Mouse (Mus musculus) G1E (cell line): Measurements from ENCODE around the gene Ppara. TPM values are rescaled to one million over a fixed set of nuclear protein-coding genes. Genes with fewer than 3 reads are reported as not detected.

ENCODE experiments used
- ATAC-seq: 2 replicates; pipeline ENCODE4 v1.8.0; 2016; ENCODE audit warnings: mild to moderate bottlenecking; ENCODE audit not compliant: insufficient number of reproducible peaks, poor library complexity, low FRiP score, severe bottlenecking; ENCODE audit errors: extremely low read depth
- DNase-seq: peaks from one replicate; pipeline ENCODE4 v3.0.0; 2012; ENCODE audit warnings: low spot score
- H3K27me3 ChIP-seq: 2 replicates; pipeline ENCODE4 v1.6.1; 2012; ENCODE audit warnings: mild to moderate bottlenecking, low read length, inconsistent platforms; ENCODE audit not compliant: insufficient read depth
- H3K36me3 ChIP-seq: replicated peaks from 2 replicates; pipeline ENCODE3; 2012; ENCODE audit warnings: mild to moderate bottlenecking, inconsistent platforms
- H3K4me1 ChIP-seq: 2 replicates; pipeline ENCODE4 v1.6.1; 2012; ENCODE audit warnings: low read depth, low read length, inconsistent platforms, mixed read lengths; ENCODE audit not compliant: insufficient read depth
- H3K4me3 ChIP-seq: 2 replicates; pipeline ENCODE4 v1.5.1; 2012; ENCODE audit warnings: low read depth, mild to moderate bottlenecking, inconsistent platforms, low read length, moderate library complexity, mixed read lengths
- H3K9me3 ChIP-seq: replicated peaks from 2 replicates; pipeline ENCODE4 v1.6.1; 2012; ENCODE audit warnings: inconsistent platforms
- CTCF ChIP-seq: IDR thresholded peaks from 2 replicates; pipeline ENCODE4 v1.5.1; 2012; ENCODE audit warnings: low read depth, low read length, inconsistent platforms, mixed read lengths
- GATA1 ChIP-seq: IDR thresholded peaks from 2 replicates; pipeline ENCODE4 v1.6.1; 2012; ENCODE audit warnings: borderline replicate concordance, low read length, inconsistent platforms, mixed read lengths
- GATA2 ChIP-seq: IDR thresholded peaks from 2 replicates; pipeline ENCODE4 v1.6.1; 2012; ENCODE audit warnings: low read depth, low read length, inconsistent platforms, borderline replicate concordance
- POLR2AphosphoS5 ChIP-seq: IDR thresholded peaks from 2 replicates; pipeline ENCODE4 v1.6.1; 2012; ENCODE audit warnings: low read depth, low read length, inconsistent platforms; ENCODE audit not compliant: insufficient replicate concordance
- TAL1 ChIP-seq: conservative IDR thresholded peaks from 2 replicates; pipeline ENCODE4 v1.6.1; 2012; ENCODE audit warnings: low read depth, low read length, inconsistent platforms, mixed read lengths
- polyA plus RNA-seq: library from polyadenylated mRNA; stranded (reverse); fragments of >175 nt; gene quantifications from 2 replicates; pipeline ENCODE4 v1.2.3, GENCODE M21; 2012
- total RNA-seq, 2 experiments: library from RNA; stranded (forward) in 1 of 2; stranded (reverse) in 1 of 2; fragments of 200-1000 nt in 1 of 2; fragments of >200 nt in 1 of 2; fragmentation: Nextera tagmentation in 1 of 2; gene quantifications; 2 replicates each; pipeline ENCODE4 v1.2.3; 2014 to 2017

Gene Ppara
- total RNA-seq (2014; fragmentation: Nextera tagmentation) (not detected in 2 replicates), total RNA-seq (2017) (0.11 TPM in 1 of 2 replicates, not detected in the other), polyA plus RNA-seq (not detected in 2 replicates)

- Histone ChIP-seq H3K36me3 (no peaks in the 10 kb centered on the region), H3K9me3 (no peaks in the 10 kb centered on the region), H3K4me1 (peaks cover 12% of the 10 kb centered on the region; the same call in 1 of the 2 replicates), H3K4me3 (peak within 1 kb of the TSS; percentile 68), H3K27me3 (peaks cover 13% of the 10 kb centered on the region; the same call in 1 of the 2 replicates)
- TF ChIP-seq GATA1 (no peak), CTCF (no peak), TAL1 (no peak), GATA2 (no peak), POLR2AphosphoS5 (no peak)
- no peak for ATAC-seq
- no peak for DNase-seq
These were observed at the start of gene Ppara for GRCm38 (mm10) chr15:85734571-85735033. Gene Ppara, plus strand, starts transcription at chr15:85734983.

- H3K4me1 ChIP-seq = no peaks in the 10 kb centered on the region
- DNase-seq (no peak), ATAC-seq (no peak)
- peaks cover 10% of the 10 kb centered on the region for H3K36me3 ChIP-seq
- no peak for TF ChIP-seq POLR2AphosphoS5
- TF ChIP-seq GATA2 = no peak
- no peak for TF ChIP-seq GATA1
- no peak for TF ChIP-seq TAL1
- no peak for TF ChIP-seq CTCF
- peaks cover 6% of the 10 kb centered on the region; the same call in 1 of the 2 replicates for H3K27me3 ChIP-seq
- H3K9me3 ChIP-seq = no peaks in the 10 kb centered on the region
- no peak overlapping the region for H3K4me3 ChIP-seq
These were observed 48.0 kb upstream of the Ppara start for GRCm38 (mm10) chr15:85686641-85687395.

GRCm38 (mm10) chr15:85687630-85688410, 47.0 kb upstream of the Ppara start:
- TF ChIP-seq TAL1 (no peak), GATA1 (no peak), POLR2AphosphoS5 (no peak), GATA2 (no peak), CTCF (no peak)
- H3K4me3 ChIP-seq = no peak overlapping the region
- H3K9me3 ChIP-seq = no peaks in the 10 kb centered on the region
- DNase-seq (no peak), ATAC-seq (no peak)
- peaks cover 6% of the 10 kb centered on the region; the same call in 1 of the 2 replicates for H3K27me3 ChIP-seq
- H3K36me3 ChIP-seq = peaks cover 10% of the 10 kb centered on the region
- H3K4me1 ChIP-seq = no peaks in the 10 kb centered on the region

GRCm38 (mm10) chr15:85688734-85689133, 46.0 kb upstream of the Ppara start:
- no peaks in the 10 kb centered on the region for H3K4me1 ChIP-seq
- DNase-seq (no peak), ATAC-seq (no peak)
- H3K4me3 ChIP-seq = no peak overlapping the region
- H3K36me3 ChIP-seq = peaks cover 15% of the 10 kb centered on the region
- peaks cover 6% of the 10 kb centered on the region; the same call in 1 of the 2 replicates for H3K27me3 ChIP-seq
- H3K9me3 ChIP-seq = no peaks in the 10 kb centered on the region
- TF ChIP-seq CTCF = no peak
- no peak for TF ChIP-seq GATA1
- no peak for TF ChIP-seq POLR2AphosphoS5
- TF ChIP-seq TAL1 = no peak
- no peak for TF ChIP-seq GATA2

- TF ChIP-seq GATA1 (no peak), TAL1 (no peak), GATA2 (no peak), CTCF (no peak), POLR2AphosphoS5 (no peak)
- H3K4me1 ChIP-seq = no peaks in the 10 kb centered on the region
- peaks cover 6% of the 10 kb centered on the region; the same call in 1 of the 2 replicates for H3K27me3 ChIP-seq
- ATAC-seq (no peak), DNase-seq (no peak)
- no peak overlapping the region for H3K4me3 ChIP-seq
- H3K36me3 ChIP-seq = peaks cover 23% of the 10 kb centered on the region
- no peaks in the 10 kb centered on the region for H3K9me3 ChIP-seq
These were observed 45.3 kb upstream of the Ppara start for GRCm38 (mm10) chr15:85689523-85689922.

- Histone ChIP-seq H3K36me3 (peaks cover 27% of the 10 kb centered on the region), H3K9me3 (no peaks in the 10 kb centered on the region), H3K27me3 (peaks cover 4% of the 10 kb centered on the region; the same call in 1 of the 2 replicates), H3K4me1 (no peaks in the 10 kb centered on the region), H3K4me3 (no peak overlapping the region)
- no peak for TF ChIP-seq GATA1
- no peak for TF ChIP-seq GATA2
- TF ChIP-seq CTCF = no peak
- TF ChIP-seq TAL1 = no peak
- no peak for TF ChIP-seq POLR2AphosphoS5
- DNase-seq (no peak), ATAC-seq (no peak)
These were observed 44.7 kb upstream of the Ppara start for GRCm38 (mm10) chr15:85690058-85690457.
